Mouse (Mus musculus) mammary gland, adult 2 months (tissue): ENCODE results near the gene Olfr186. TPM values are rescaled to one million over a fixed set of nuclear protein-coding genes. Genes with fewer than 3 reads are reported as not detected.

ENCODE experiments used
- polyA plus RNA-seq: library from polyadenylated mRNA; depleted of rRNA; stranded (reverse); fragments of >200 nt; gene quantifications from 2 replicates; pipeline ENCODE4 v1.2.3, GENCODE M21; 2012; ENCODE audit warnings: low replicate concordance; rRNA removed

Gene Olfr186
- polyA plus RNA-seq: not detected in 2 replicates

GRCm38 (mm10) chr16:59030191-59030590, at the start of gene Olfr186:
Gene Olfr186, minus strand, starts transcription at chr16:59030291.

GRCm38 (mm10) chr16:59077905-59078304, 47.8 kb upstream of the Olfr186 start, which contains the start of gene Olfr190:
Gene Olfr190, minus strand, starts transcription at chr16:59078005.

GRCm38 (mm10) chr16:59039710-59040109, 9.6 kb upstream of the Olfr186 start, which contains the start of gene Olfr187:
Gene Olfr187, minus strand, starts transcription at chr16:59039767.

GRCm38 (mm10) chr16:58995057-58995456, 35.0 kb downstream of the Olfr186 start, which contains the start of gene Olfr183:
Gene Olfr183, plus strand, starts transcription at chr16:58995357.

Other genes with a start within 250 kb of the Olfr186 start
- gene Olfr173, start 230.0 kb downstream of the Olfr186 start, polyA plus RNA-seq: not detected in 2 replicates
- not detected in 2 replicates for gene Olfr175-ps1, start 203.5 kb downstream of the Olfr186 start, polyA plus RNA-seq
- gene Olfr177, start 155.5 kb downstream of the Olfr186 start, polyA plus RNA-seq: not detected in 2 replicates
- not detected in 2 replicates for gene Olfr178, start 138.2 kb downstream of the Olfr186 start, polyA plus RNA-seq
- gene Olfr181, start 101.5 kb downstream of the Olfr186 start, polyA plus RNA-seq: not detected in 2 replicates
- gene Olfr180, start 100.9 kb downstream of the Olfr186 start, polyA plus RNA-seq: not detected in 2 replicates
- 0.06 TPM in 1 of 2 replicates, not detected in the other for gene Olfr183, start 34.9 kb downstream of the Olfr186 start, polyA plus RNA-seq
- not detected in 2 replicates for gene Olfr187, start 9.5 kb upstream of the Olfr186 start, polyA plus RNA-seq
- gene Olfr190, start 47.7 kb upstream of the Olfr186 start, polyA plus RNA-seq: not detected in 2 replicates
- gene Olfr191, start 59.5 kb upstream of the Olfr186 start, polyA plus RNA-seq: not detected in 2 replicates
- not detected in 2 replicates for gene Olfr193, start 81.6 kb upstream of the Olfr186 start, polyA plus RNA-seq
- gene Olfr194, start 90.8 kb upstream of the Olfr186 start, polyA plus RNA-seq: not detected in 2 replicates
- not detected in 2 replicates for gene Olfr195, start 116.8 kb upstream of the Olfr186 start, polyA plus RNA-seq
- not detected in 2 replicates for gene Olfr196, start 140.2 kb upstream of the Olfr186 start, polyA plus RNA-seq
- not detected in 2 replicates for gene Olfr198, start 173.2 kb upstream of the Olfr186 start, polyA plus RNA-seq
- gene Olfr199, start 189.5 kb upstream of the Olfr186 start, polyA plus RNA-seq: not detected in 2 replicates
- gene Olfr201, start 242.3 kb upstream of the Olfr186 start, polyA plus RNA-seq: not detected in 2 replicates